Mouse (Mus musculus) spleen, adult 2 months (tissue): ENCODE data around the gene Setd1a.

Experiments used
- CTCF ChIP-seq: fragments of 200-500 bp; IDR thresholded peaks from 2 replicates; pipeline ENCODE4 v1.5.1; 2011; ENCODE audit warnings: mild to moderate bottlenecking, inconsistent platforms; ENCODE audit not compliant: insufficient read depth, insufficient read length, insufficient replicate concordance; ENCODE audit errors: extremely low read depth
- POLR2A ChIP-seq: fragments of 200-500 bp; IDR thresholded peaks from 2 replicates; pipeline ENCODE4 v1.6.1; 2011; ENCODE audit warnings: low read depth, low read length, inconsistent platforms

DNA sequence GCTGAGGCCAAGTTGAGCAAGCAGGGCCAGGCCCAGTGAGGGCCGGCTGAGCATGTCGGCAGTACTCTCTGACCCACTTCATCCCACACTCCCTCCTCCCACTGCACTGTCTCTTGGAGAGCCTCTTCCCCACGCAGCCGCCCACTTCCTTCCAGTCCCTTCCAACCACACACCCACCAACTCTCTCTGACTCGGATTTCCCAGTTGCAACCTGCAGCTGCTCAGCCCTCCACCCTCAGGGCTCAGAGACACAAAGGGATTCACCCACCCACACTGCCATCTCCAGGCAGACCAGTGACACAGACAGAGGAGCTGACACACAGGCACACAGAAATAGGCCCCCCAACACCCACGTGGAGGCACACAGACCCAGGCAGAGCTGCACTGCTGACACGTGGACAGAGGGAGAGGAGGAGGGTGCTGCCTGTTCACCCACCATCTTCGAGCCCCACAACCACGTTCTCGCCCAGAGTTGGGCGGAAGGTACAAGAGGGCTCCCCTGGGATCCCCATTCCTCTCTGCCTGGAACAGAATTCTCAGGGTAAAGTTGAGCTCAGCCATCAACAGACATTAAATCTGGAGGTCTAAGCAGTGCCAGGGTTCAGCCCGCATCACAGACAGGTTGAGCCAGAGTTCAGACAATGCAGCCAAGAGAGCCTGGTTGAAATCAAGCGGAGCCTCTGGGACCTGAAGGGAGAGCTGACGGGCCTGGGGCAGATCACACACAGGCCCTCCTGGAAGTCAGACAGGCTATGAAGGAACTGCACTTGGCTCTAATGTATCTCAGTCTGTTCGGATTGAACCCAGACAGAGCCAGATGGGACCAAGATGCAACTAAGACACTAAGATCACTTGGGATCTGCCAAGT, 39.7 kb downstream of the Setd1a start:
- TF ChIP-seq CTCF (no peak), POLR2A (no peak)
